Mouse (Mus musculus) heart, embryonic 11.5 days (tissue): ENCODE measurements around the gene Gm20388. TPM values are rescaled to one million over a fixed set of nuclear protein-coding genes. Genes with fewer than 3 reads are reported as not detected.

Experiments used
- ATAC-seq: fragments of 200-750 bp; cut with Nextera tagmentation; replicated peaks from 2 replicates; pipeline ENCODE4 v1.8.0; 2017; ENCODE audit warnings: moderate library complexity; ENCODE audit not compliant: insufficient number of reproducible peaks, low FRiP score, low TSS enrichment
- H3K27ac ChIP-seq: fragments of 300-500 bp; sonication (generic); 2 replicates; pipeline ENCODE4 v1.5.1; 2014; ENCODE audit warnings: mild to moderate bottlenecking, low read depth, low read length
- H3K27me3 ChIP-seq: fragments of 300-500 bp; sonication (generic); 2 replicates; pipeline ENCODE4 v1.6.1; 2014; ENCODE audit warnings: mild to moderate bottlenecking, low read length, mixed read lengths; ENCODE audit not compliant: control insufficient read depth, insufficient read depth
- H3K36me3 ChIP-seq: fragments of 300-500 bp; sonication (generic); 2 replicates; pipeline ENCODE4 v1.6.1; 2014; ENCODE audit warnings: mild to moderate bottlenecking, low read length, moderate library complexity, mixed read lengths; ENCODE audit not compliant: control insufficient read depth, insufficient read depth
- H3K4me1 ChIP-seq: fragments of 300-500 bp; sonication (generic); 2 replicates; pipeline ENCODE4 v1.6.1; 2014; ENCODE audit warnings: low read length; ENCODE audit not compliant: control insufficient read depth, insufficient read depth
- H3K4me2 ChIP-seq: fragments of 300-500 bp; sonication (generic); 2 replicates; pipeline ENCODE4 v1.6.1; 2014; ENCODE audit warnings: mild to moderate bottlenecking, moderate library complexity
- H3K4me3 ChIP-seq: fragments of 300-500 bp; sonication (generic); 2 replicates; pipeline ENCODE4 v1.5.1; 2014; ENCODE audit warnings: low read depth, low read length
- H3K9ac ChIP-seq: fragments of 300-500 bp; sonication (generic); 2 replicates; pipeline ENCODE4 v1.6.1; 2014; ENCODE audit warnings: mild to moderate bottlenecking, low read depth, low read length, moderate library complexity
- H3K9me3 ChIP-seq: fragments of 300-500 bp; sonication (generic); replicated peaks from 2 replicates; pipeline ENCODE4 v1.6.1; 2016; ENCODE audit warnings: low read length; ENCODE audit not compliant: control insufficient read depth
- WGBS: fragments of 180-500 bp; shearing (Covaris S2); extraction: QIAGEN DNeasy Blood & Tissue Kit; methylation state at CpG from one replicate; pipeline ENCODE4 v1.1.7; 2014; ENCODE audit not compliant: insufficient replicate concordance; 5-methylcytosine and 5-hydroxymethylcytosine counted together
- polyA plus RNA-seq: library from polyadenylated mRNA; unstranded; fragments of >200 nt; fragmentation: Nextera tagmentation; extraction: Ambion mirVana; gene quantifications from 2 replicates; pipeline ENCODE4 v1.2.1, GENCODE M21; 2014

The Gm20388 gene
- polyA plus RNA-seq, 1 experiment from 2014 or later: 6.4 TPM

GRCm38 (mm10) chr8:124052110-124052509 is 4141.5 kb downstream of the Gm20388 start:
- Histone ChIP-seq H3K27me3 (peaks cover 1% of the 10 kb centered on the region), H3K4me1 (no peaks in the 10 kb centered on the region), H3K9ac (no peak overlapping the region), H3K27ac (no peak overlapping the region), H3K36me3 (0 out of 2 replicates have a peak, but pooled peaks cover under 1% of the 10 kb centered on the region), H3K4me3 (no peak overlapping the region), H3K9me3 (no peaks in the 10 kb centered on the region), H3K4me2 (no peak overlapping the region)
- ATAC-seq: no peak; the same call in 1 of the 2 replicates
- WGBS: 30% methylated on average over 3 of the region's 3 CpGs

GRCm38 (mm10) chr8:124052568-124052967 is 4141.9 kb downstream of the Gm20388 start:
- 47% methylated on average over 4 of the region's 4 CpGs for WGBS
- H3K4me3 ChIP-seq: no peak overlapping the region
- peaks cover 3% of the 10 kb centered on the region for H3K27me3 ChIP-seq
- H3K36me3 ChIP-seq: no peaks in the 10 kb centered on the region
- no peak overlapping the region for H3K4me2 ChIP-seq
- H3K4me1 ChIP-seq: no peaks in the 10 kb centered on the region
- ATAC-seq: no peak; the same call in 1 of the 2 replicates
- no peak overlapping the region for H3K9ac ChIP-seq
- no peaks in the 10 kb centered on the region for H3K9me3 ChIP-seq
- no peak overlapping the region for H3K27ac ChIP-seq

- no peak overlapping the region for H3K27ac ChIP-seq
- H3K36me3 ChIP-seq: no peaks in the 10 kb centered on the region
- no peak overlapping the region for H3K4me3 ChIP-seq
- no peak overlapping the region for H3K4me2 ChIP-seq
- H3K9me3 ChIP-seq: no peaks in the 10 kb centered on the region
- 78% methylated on average over 11 of the region's 11 CpGs for WGBS
- H3K4me1 ChIP-seq: no peaks in the 10 kb centered on the region
- H3K27me3 ChIP-seq: peaks cover 3% of the 10 kb centered on the region
- no peak for ATAC-seq
- H3K9ac ChIP-seq: no peak overlapping the region
Measured at GRCm38 (mm10) chr8:124056832-124057655, 4146.4 kb downstream of the Gm20388 start.

- 52% methylated on average over 4 of the region's 4 CpGs for WGBS
Measured at GRCm38 (mm10) chr8:124066325-124067058, 4155.9 kb downstream of the Gm20388 start.

GRCm38 (mm10) chr8:124067059-124067750 is 4156.6 kb downstream of the Gm20388 start:
- no peaks in the 10 kb centered on the region for H3K36me3 ChIP-seq
- no peak overlapping the region for H3K4me3 ChIP-seq
- H3K27me3 ChIP-seq: 0 out of 2 replicates have a peak, but pooled peaks cover 4% of the 10 kb centered on the region
- 60% methylated on average over 4 of the region's 4 CpGs for WGBS
- H3K4me2 ChIP-seq: no peak overlapping the region
- H3K27ac ChIP-seq: no peak overlapping the region
- H3K9ac ChIP-seq: no peak overlapping the region
- ATAC-seq: no peak
- no peaks in the 10 kb centered on the region for H3K9me3 ChIP-seq
- H3K4me1 ChIP-seq: peaks cover 7% of the 10 kb centered on the region

More at GRCm38 (mm10) chr8:124066325-124067058, 4155.9 kb downstream of the Gm20388 start:
- H3K4me3 ChIP-seq: no peak overlapping the region
- H3K36me3 ChIP-seq: no peaks in the 10 kb centered on the region
- H3K27me3 ChIP-seq: 0 out of 2 replicates have a peak, but pooled peaks cover 4% of the 10 kb centered on the region
- no peak overlapping the region for H3K4me2 ChIP-seq
- no peak overlapping the region for H3K9ac ChIP-seq
- no peaks in the 10 kb centered on the region for H3K9me3 ChIP-seq
- ATAC-seq: no peak
- no peak overlapping the region for H3K27ac ChIP-seq
- peaks cover 7% of the 10 kb centered on the region for H3K4me1 ChIP-seq

GRCm38 (mm10) chr8:124070363-124071324 is 4160.0 kb downstream of the Gm20388 start:
- no peak for ATAC-seq
- H3K36me3 ChIP-seq: no peaks in the 10 kb centered on the region
- no peak overlapping the region for H3K4me2 ChIP-seq
- no peak overlapping the region for H3K27ac ChIP-seq
- 46% methylated on average over 18 of the region's 18 CpGs for WGBS
- peaks cover 7% of the 10 kb centered on the region for H3K4me1 ChIP-seq
- H3K27me3 ChIP-seq: 0 out of 2 replicates have a peak, but pooled peaks cover 4% of the 10 kb centered on the region
- H3K4me3 ChIP-seq: no peak overlapping the region
- no peak overlapping the region for H3K9ac ChIP-seq
- H3K9me3 ChIP-seq: no peaks in the 10 kb centered on the region

- Histone ChIP-seq H3K36me3 (no peaks in the 10 kb centered on the region), H3K4me1 (peaks cover 22% of the 10 kb centered on the region), H3K4me2 (no peak overlapping the region), H3K9ac (no peak overlapping the region), H3K27me3 (0 out of 2 replicates have a peak, but pooled peaks cover 2% of the 10 kb centered on the region), H3K27ac (no peak overlapping the region), H3K9me3 (no peaks in the 10 kb centered on the region), H3K4me3 (no peak overlapping the region)
- 53% methylated on average over 8 of the region's 8 CpGs for WGBS
- ATAC-seq: no peak
Measured at GRCm38 (mm10) chr8:124075977-124076376, 4165.3 kb downstream of the Gm20388 start.
